Mouse (Mus musculus) lung, postnatal 0 days (tissue): ENCODE data around the gene Bik. TPM values are rescaled to one million over a fixed set of nuclear protein-coding genes. Genes with fewer than 3 reads are reported as not detected.

Experiments
- ATAC-seq: fragments of 200-750 bp; cut with Nextera tagmentation; 2 replicates; pipeline ENCODE4 v1.8.0; 2017; ENCODE audit warnings: moderate library complexity
- DNase-seq: peaks from one replicate; pipeline ENCODE4 v3.0.0-alpha.2; 2016; ENCODE audit warnings: low spot score
- H3K27ac ChIP-seq: fragments of 300-500 bp; sonication (generic); 2 replicates; pipeline ENCODE4 v1.5.1; 2014; ENCODE audit warnings: antibody characterized with exemption, mild to moderate bottlenecking, low read length, mixed read lengths
- H3K27me3 ChIP-seq: fragments of 300-500 bp; sonication (generic); replicated peaks from 2 replicates; pipeline ENCODE4 v1.6.1; 2014; ENCODE audit warnings: low read length, mixed read lengths; ENCODE audit not compliant: insufficient read depth
- H3K36me3 ChIP-seq: fragments of 300-500 bp; sonication (generic); 2 replicates; pipeline ENCODE4 v1.6.1; 2014; ENCODE audit warnings: low read length, mixed read lengths; ENCODE audit not compliant: insufficient read depth
- H3K4me1 ChIP-seq: fragments of 300-500 bp; sonication (generic); 2 replicates; pipeline ENCODE4 v1.6.1; 2014; ENCODE audit warnings: antibody characterized with exemption, low read depth, low read length, mixed read lengths; ENCODE audit not compliant: insufficient read depth
- H3K4me2 ChIP-seq: fragments of 300-500 bp; sonication (generic); replicated peaks from 2 replicates; pipeline ENCODE4 v1.6.1; 2014; ENCODE audit warnings: low read depth, mild to moderate bottlenecking, low read length, moderate library complexity, mixed read lengths
- H3K4me3 ChIP-seq: fragments of 300-500 bp; sonication (generic); 2 replicates; pipeline ENCODE4 v1.5.1; 2014; ENCODE audit warnings: low read depth, low read length
- H3K9ac ChIP-seq: fragments of 300-500 bp; sonication (generic); replicated peaks from 2 replicates; pipeline ENCODE4 v1.6.1; 2014; ENCODE audit warnings: low read depth, mild to moderate bottlenecking
- H3K9me3 ChIP-seq: fragments of 300-500 bp; sonication (generic); 2 replicates; pipeline ENCODE4 v1.6.1; 2016; ENCODE audit warnings: low read length, mixed read lengths
- CTCF ChIP-seq: IDR thresholded peaks from 2 replicates; pipeline ENCODE4 v1.5.1; 2016; ENCODE audit warnings: antibody characterized with exemption, mild to moderate bottlenecking
- EP300 ChIP-seq: IDR thresholded peaks from 2 replicates; pipeline ENCODE4 v1.6.1; 2016; ENCODE audit warnings: antibody characterized with exemption, mild to moderate bottlenecking, control low read depth
- WGBS: fragments of 180-500 bp; shearing (Covaris S2); extraction: QIAGEN DNeasy Blood & Tissue Kit; methylation state at CpG from one replicate; pipeline ENCODE4 v1.1.7; 2014; 5-methylcytosine and 5-hydroxymethylcytosine counted together
- polyA plus RNA-seq: library from polyadenylated mRNA; unstranded; fragments of >200 nt; fragmentation: Nextera tagmentation; extraction: Ambion mirVana; gene quantifications from 2 replicates; pipeline ENCODE4 v1.2.1, GENCODE M21; 2015

The Bik gene
- polyA plus RNA-seq, 1 experiment from 2014 or later = 33.8 TPM

- DNase-seq (peak; percentile 69), ATAC-seq (peak; percentile 78)
- no peak for TF ChIP-seq CTCF
- TF ChIP-seq EP300 = no peak
- Histone ChIP-seq H3K9me3 (no peaks in the 10 kb centered on the region), H3K4me2 (peak within 1 kb of the TSS; percentile 98), H3K36me3 (no peaks in the 10 kb centered on the region), H3K27ac (peak within 1 kb of the TSS; percentile 91), H3K4me3 (peak within 1 kb of the TSS; percentile 65), H3K27me3 (no peaks in the 10 kb centered on the region), H3K4me1 (no peaks in the 10 kb centered on the region; the same call in 1 of the 2 replicates), H3K9ac (peak within 1 kb of the TSS; percentile 58)
- 0% methylated on average over 27 of the region's 28 CpGs for WGBS
These were observed 36.7 kb downstream of the Bik start, which contains the start of the genes Tspo and Mcat for GRCm38 (mm10) chr15:83563327-83563856. Gene Tspo (plus strand): TSS chr15:83563592. Gene Mcat (minus strand): TSS chr15:83563787.

GRCm38 (mm10) chr15:83563857-83564651 is 37.4 kb downstream of the Bik start:
- H3K9me3 ChIP-seq = no peaks in the 10 kb centered on the region
- H3K27me3 ChIP-seq = no peaks in the 10 kb centered on the region
- no peaks in the 10 kb centered on the region for H3K36me3 ChIP-seq
- WGBS = 3% methylated on average over 27 of the region's 27 CpGs
- peak overlapping the region; percentile 98 for H3K4me2 ChIP-seq
- H3K9ac ChIP-seq = peak overlapping the region; percentile 58
- no peaks in the 10 kb centered on the region; the same call in 1 of the 2 replicates for H3K4me1 ChIP-seq
- H3K4me3 ChIP-seq = peak overlapping the region; percentile 65
- TF ChIP-seq CTCF = no peak; the same call in 1 of the 2 replicates
- no peak for TF ChIP-seq EP300
- peak; percentile 72 for DNase-seq
- ATAC-seq = peak; percentile 27
- H3K27ac ChIP-seq = peak overlapping the region; percentile 91

DNA sequence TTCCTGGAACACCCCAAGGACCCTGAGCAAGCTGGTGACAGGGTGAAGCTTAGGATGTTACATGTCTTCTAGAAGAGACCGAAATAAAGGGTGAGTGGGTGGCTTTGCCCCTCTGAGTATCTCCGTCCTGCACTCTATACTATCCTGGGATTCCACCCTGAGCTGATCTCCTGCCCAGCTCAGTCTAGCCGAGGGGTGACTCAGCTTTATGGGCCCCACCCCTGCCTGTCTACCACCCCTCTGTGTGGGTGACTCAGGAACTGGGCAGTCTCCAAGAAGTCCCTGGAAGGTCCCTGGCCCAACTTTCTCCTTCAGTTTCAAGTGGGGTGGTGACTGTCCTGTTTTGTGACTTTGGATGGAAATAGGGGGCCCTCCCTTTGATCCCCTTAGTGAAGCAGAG is 38.8 kb downstream of the Bik start:
- 72% methylated on average over 3 of the region's 3 CpGs for WGBS
- peak overlapping the region; percentile 57 for H3K27ac ChIP-seq
- DNase-seq = peak; percentile 48

GRCm38 (mm10) chr15:83566006-83566405 is 39.3 kb downstream of the Bik start:
- WGBS = 64% methylated on average over 5 of the region's 5 CpGs
- H3K9ac ChIP-seq = no peak overlapping the region
- peak; percentile 34 for DNase-seq
- H3K4me2 ChIP-seq = 0 out of 2 replicates have a peak overlapping the region, but pooled peaks have one; percentile 3
- H3K27me3 ChIP-seq = no peaks in the 10 kb centered on the region
- H3K4me3 ChIP-seq = no peak overlapping the region
- H3K27ac ChIP-seq = peak overlapping the region; percentile 57
- H3K4me1 ChIP-seq = no peaks in the 10 kb centered on the region; the same call in 1 of the 2 replicates
- no peaks in the 10 kb centered on the region for H3K36me3 ChIP-seq
- H3K9me3 ChIP-seq = no peaks in the 10 kb centered on the region
- peak; percentile 14; the same call in 1 of the 2 replicates for ATAC-seq
- TF ChIP-seq EP300 (peak; percentile 24; the same call in 1 of the 2 replicates), CTCF (no peak)

More for the DNA sequence above, 38.8 kb downstream of the Bik start:
- peak; percentile 55 for ATAC-seq
- Histone ChIP-seq H3K36me3 (no peaks in the 10 kb centered on the region), H3K4me1 (no peaks in the 10 kb centered on the region; the same call in 1 of the 2 replicates), H3K9me3 (no peaks in the 10 kb centered on the region), H3K4me3 (no peak overlapping the region), H3K9ac (no peak overlapping the region), H3K27me3 (no peaks in the 10 kb centered on the region), H3K4me2 (0 out of 2 replicates have a peak overlapping the region, but pooled peaks have one; percentile 8)
- no peak for TF ChIP-seq CTCF
- TF ChIP-seq EP300 = no peak

- Histone ChIP-seq H3K9ac (no peak overlapping the region), H3K4me3 (no peak overlapping the region), H3K27me3 (no peaks in the 10 kb centered on the region), H3K4me2 (no peak overlapping the region), H3K9me3 (no peaks in the 10 kb centered on the region), H3K4me1 (no peaks in the 10 kb centered on the region; the same call in 1 of the 2 replicates), H3K36me3 (peaks cover 4% of the 10 kb centered on the region; the same call in 1 of the 2 replicates), H3K27ac (no peak overlapping the region)
- no peak for TF ChIP-seq EP300
- TF ChIP-seq CTCF = no peak
- 81% methylated on average over 3 of the region's 3 CpGs for WGBS
- no peak for DNase-seq
- ATAC-seq = no peak
These were observed 41.1 kb downstream of the Bik start for GRCm38 (mm10) chr15:83567728-83568127.

- Histone ChIP-seq H3K4me1 (no peaks in the 10 kb centered on the region; the same call in 1 of the 2 replicates), H3K27me3 (no peaks in the 10 kb centered on the region), H3K36me3 (peaks cover 4% of the 10 kb centered on the region; the same call in 1 of the 2 replicates), H3K27ac (no peak overlapping the region), H3K9me3 (no peaks in the 10 kb centered on the region), H3K4me3 (no peak overlapping the region), H3K4me2 (no peak overlapping the region), H3K9ac (no peak overlapping the region)
- TF ChIP-seq EP300 (no peak), CTCF (no peak)
- ATAC-seq (no peak), DNase-seq (no peak)
- WGBS = 95% methylated on average over 5 of the region's 5 CpGs
These were observed 41.9 kb downstream of the Bik start for GRCm38 (mm10) chr15:83568544-83568943.
